Mouse (Mus musculus) gastrocnemius, postnatal 25 days (tissue): Measurements from ENCODE around the gene Tlr5. TPM values are rescaled to one million over a fixed set of nuclear protein-coding genes. Genes with fewer than 3 reads are reported as not detected.

ENCODE experiments used
- DNase-seq: peaks from one replicate; pipeline ENCODE4 v3.0.0; 2022
- total RNA-seq, 2 experiments: library from RNA; stranded (reverse); gene quantifications; 1 replicate in 1 of 2; 2 replicates in 1 of 2; pipeline ENCODE4 v1.2.3; 2021

Tlr5 gene
- total RNA-seq, 2 experiments from 2014 or later: 1.5 to 2.0 TPM

DNA sequence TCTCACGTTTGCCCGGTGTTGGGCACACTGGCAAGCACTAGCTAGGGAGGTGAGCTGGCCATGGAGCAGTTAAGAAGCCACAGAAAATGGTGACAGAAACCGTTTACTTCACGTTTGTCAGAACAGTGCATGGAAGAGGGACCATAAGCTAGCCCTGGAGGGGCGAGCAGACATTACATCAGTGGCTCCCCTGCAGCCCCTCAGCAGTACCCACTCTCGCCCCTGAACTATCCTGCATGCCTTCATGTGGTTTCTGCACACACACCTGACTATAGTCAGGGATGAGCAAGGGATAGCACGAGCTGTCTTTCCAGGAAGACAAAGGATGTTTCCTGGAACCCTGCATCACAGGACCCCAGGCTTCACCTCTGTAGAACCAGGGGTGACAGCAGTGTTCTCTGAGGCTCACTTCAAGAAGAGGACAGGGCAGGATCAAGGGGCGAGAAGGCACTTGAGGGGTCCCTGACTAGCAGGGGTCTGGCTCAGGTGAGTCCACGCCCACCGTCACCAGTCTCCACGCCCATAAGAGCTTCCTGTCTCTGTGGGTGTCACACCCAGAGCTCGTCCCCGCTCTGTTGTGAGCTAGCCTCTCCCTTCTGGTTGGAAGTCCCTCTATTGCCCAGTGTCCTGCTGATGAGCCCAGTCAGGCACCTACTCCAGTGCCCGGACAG, 35.6 kb downstream of the Tlr5 start:
- DNase-seq: no peak

DNA sequence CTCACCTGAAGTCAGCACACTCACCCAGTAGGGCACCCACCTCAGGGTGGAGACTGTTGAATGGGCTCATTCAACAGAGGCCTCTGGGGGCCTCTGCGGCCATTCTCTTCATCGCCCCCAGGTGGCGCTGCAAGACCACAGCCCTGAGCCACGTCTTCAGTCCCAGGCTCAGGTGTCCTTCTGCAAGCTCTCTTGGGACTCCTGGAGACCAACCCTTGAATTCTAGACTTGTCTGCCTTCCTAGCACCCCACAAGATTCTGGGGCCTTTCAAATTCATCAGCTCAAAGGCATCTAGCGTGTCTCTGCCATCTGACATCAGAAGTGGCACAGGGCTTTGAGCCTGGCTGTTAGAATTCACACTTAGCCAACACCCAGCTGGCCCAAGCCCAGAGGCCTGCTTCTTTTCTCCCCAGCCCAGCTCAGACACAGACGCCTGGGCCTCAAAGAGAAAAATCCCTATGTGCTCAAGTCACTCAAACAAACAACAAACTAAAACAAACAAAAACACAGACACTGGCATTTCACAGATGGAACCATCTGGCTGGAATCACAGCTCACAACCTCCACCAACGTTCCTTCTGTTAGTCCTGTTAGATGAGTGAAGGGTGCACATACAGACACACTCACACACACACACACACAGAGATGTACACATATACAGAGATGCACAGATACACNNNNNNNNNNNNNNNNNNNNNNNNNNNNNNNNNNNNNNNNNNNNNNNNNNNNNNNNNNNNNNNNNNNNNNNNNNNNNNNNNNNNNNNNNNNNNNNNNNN, 36.6 kb downstream of the Tlr5 start:
- peak; percentile 53 for DNase-seq

Other genes starting within 250 kb of the Tlr5 start
- gene Ccdc185, start 205.6 kb upstream of the Tlr5 start, total RNA-seq: not detected
- gene Susd4, start 190.9 kb upstream of the Tlr5 start, total RNA-seq: under 1 TPM; 0.72 to 0.88 TPM